Mouse (Mus musculus): ENCODE results near the gene Dnmt3a. TPM values are rescaled to one million over a fixed set of nuclear protein-coding genes. Genes with fewer than 3 reads are reported as not detected.
A peak's percentile ranks its signal among the peaks of the same experiment; 100 is the strongest.

Gene Dnmt3a
- total and polyA plus RNA-seq, 3 experiments = 15.9 to 34.4 TPM; not detected in 1

GRCm38 (mm10) chr12:3780405-3780891, 25.4 kb upstream of the Dnmt3a start:
- Histone ChIP-seq H3K79me2 (ENCODE audit: control insufficient read depth, insufficient read depth, low read length, poor library complexity) (no peaks in the 10 kb centered on the region), H3K36me3 (ENCODE audit: control insufficient read depth in 1 of 2, insufficient read depth in 2 of 2, low read length in 2 of 2) (peaks cover 0 to 7% of the 10 kb centered on the region in 2 experiments; a peak in 2 of 4 replicates), H3K4me1 (ENCODE audit: control insufficient read depth in 1 of 2, insufficient read depth in 2 of 2, low read length in 2 of 2) (peaks cover 5 to 15% of the 10 kb centered on the region in 2 experiments; a peak in 3 of 4 replicates), H3K9ac (ENCODE audit: control insufficient read depth, low read depth, low read length, poor library complexity, severe bottlenecking) (no peak overlapping the region), H3K9me3 (replicated peaks; ENCODE audit: insufficient read depth, low read length) (no peaks in the 10 kb centered on the region), H3K27ac (ENCODE audit: control insufficient read depth, low read depth, low read length) (no peak overlapping the region), H3K27me3 (ENCODE audit: control insufficient read depth in 1 of 2, insufficient read depth in 2 of 2, low read length in 2 of 2) (no peaks in the 10 kb centered on the region), H3K4me3 (ENCODE audit: control insufficient read depth in 1 of 2, insufficient read depth in 1 of 2, low read depth in 2 of 2, low read length in 2 of 2) (no peak overlapping the region)
- DNase-seq (ENCODE audit: low read depth, low spot score) = peak; percentile 39
- peak; percentile 40 for TF ChIP-seq USF1 (IDR thresholded peaks at IDR 0.05; ENCODE audit: low read depth, low read length)
- TF ChIP-seq UBTF (IDR thresholded peaks at IDR 0.05; ENCODE audit: borderline replicate concordance, insufficient read depth, low read depth, low read length) = no peak
- TF ChIP-seq MXI1 (IDR thresholded peaks at IDR 0.05; ENCODE audit: low read depth, low read length) = peak; percentile 55; the same call in 1 of the 2 replicates
- peak; percentile 46; the same call in 1 of the 2 replicates for TF ChIP-seq MAX (IDR thresholded peaks at IDR 0.05; ENCODE audit: low read length)
- no peak for TF ChIP-seq GABPA (IDR thresholded peaks at IDR 0.05; ENCODE audit: low read depth, low read length)

GRCm38 (mm10) chr12:3780931-3781471, 24.8 kb upstream of the Dnmt3a start:
- Histone ChIP-seq H3K36me3 (ENCODE audit: control insufficient read depth in 1 of 2, insufficient read depth in 2 of 2, low read length in 2 of 2) (peaks cover 0 to 1% of the 10 kb centered on the region in 2 experiments; a peak in 2 of 4 replicates), H3K9ac (ENCODE audit: control insufficient read depth, low read depth, low read length, poor library complexity, severe bottlenecking) (no peak overlapping the region; the same call in 1 of the 2 replicates), H3K27ac (ENCODE audit: control insufficient read depth, low read depth, low read length) (no peak overlapping the region), H3K79me2 (ENCODE audit: control insufficient read depth, insufficient read depth, low read length, poor library complexity) (no peaks in the 10 kb centered on the region), H3K9me3 (replicated peaks; ENCODE audit: insufficient read depth, low read length) (no peaks in the 10 kb centered on the region), H3K27me3 (ENCODE audit: control insufficient read depth in 1 of 2, insufficient read depth in 2 of 2, low read length in 2 of 2) (no peaks in the 10 kb centered on the region), H3K4me3 (ENCODE audit: control insufficient read depth in 1 of 2, insufficient read depth in 1 of 2, low read depth in 2 of 2, low read length in 2 of 2) (no peak overlapping the region), H3K4me1 (ENCODE audit: control insufficient read depth in 1 of 2, insufficient read depth in 2 of 2, low read length in 2 of 2) (peaks cover 2 to 9% of the 10 kb centered on the region in 2 experiments; a peak in 3 of 4 replicates)
- TF ChIP-seq ZKSCAN1 (IDR thresholded peaks at IDR 0.05; ENCODE audit: low read depth, low read length) (0 out of 2 replicates have a peak, but pooled peaks have one; percentile 35), ZC3H11A (IDR thresholded peaks at IDR 0.05; ENCODE audit: low read depth, low read length) (no peak)
- DNase-seq (ENCODE audit: low read depth, low spot score) = no peak

- no peaks in the 10 kb centered on the region; a peak in 1 of 4 replicates for H3K36me3 ChIP-seq (ENCODE audit: control insufficient read depth in 1 of 2, insufficient read depth in 2 of 2, low read length in 2 of 2)
- no peak overlapping the region; the same call in 1 of the 2 replicates for H3K9ac ChIP-seq (ENCODE audit: control insufficient read depth, low read depth, low read length, poor library complexity, severe bottlenecking)
- DNase-seq (ENCODE audit: low read depth, low spot score) = peak; percentile 88
- H3K4me1 ChIP-seq (ENCODE audit: control insufficient read depth in 1 of 2, insufficient read depth in 2 of 2, low read length in 2 of 2) = peaks cover 0 to 5% of the 10 kb centered on the region in 2 experiments; a peak in 2 of 4 replicates
- no peak overlapping the region for H3K4me3 ChIP-seq (ENCODE audit: control insufficient read depth in 1 of 2, insufficient read depth in 1 of 2, low read depth in 2 of 2, low read length in 2 of 2)
- no peak overlapping the region for H3K27ac ChIP-seq (ENCODE audit: control insufficient read depth, low read depth, low read length)
- H3K27me3 ChIP-seq (ENCODE audit: control insufficient read depth in 1 of 2, insufficient read depth in 2 of 2, low read length in 2 of 2) = no peaks in the 10 kb centered on the region
- no peaks in the 10 kb centered on the region for H3K79me2 ChIP-seq (ENCODE audit: control insufficient read depth, insufficient read depth, low read length, poor library complexity)
- no peaks in the 10 kb centered on the region for H3K9me3 ChIP-seq (replicated peaks; ENCODE audit: insufficient read depth, low read length)
- TF ChIP-seq EP300 (IDR thresholded peaks at IDR 0.05; ENCODE audit: low read depth in 1 of 2, low read length in 2 of 2) (no peak), ZKSCAN1 (IDR thresholded peaks at IDR 0.05; ENCODE audit: low read depth, low read length) (no peak), RCOR1 (IDR thresholded peaks at IDR 0.05; ENCODE audit: low read depth, low read length) (no peak), GATA1 (IDR thresholded peaks at IDR 0.05; ENCODE audit: low read depth, low read length) (no peak), MAZ (IDR thresholded peaks at IDR 0.05; ENCODE audit: low read depth, low read length) (0 out of 2 replicates have a peak, but pooled peaks have one; percentile 37), TAL1 (IDR thresholded peaks at IDR 0.05; ENCODE audit: low read length) (no peak), GABPA (IDR thresholded peaks at IDR 0.05; ENCODE audit: low read depth, low read length) (no peak), KAT2A (conservative IDR thresholded peaks at IDR 0.05; ENCODE audit: low read depth, low read length) (no peak), POLR2AphosphoS5 (IDR thresholded peaks at IDR 0.05; ENCODE audit: borderline replicate concordance, low read depth, low read length) (no peak), MAFK (IDR thresholded peaks at IDR 0.05; ENCODE audit: borderline replicate concordance, low read depth, low read length) (no peak), CTCF (IDR thresholded peaks at IDR 0.05 in 2 of 3, conservative IDR thresholded peaks at IDR 0.05 in 1 of 3; ENCODE audit: control insufficient read depth in 1 of 3, insufficient read depth in 1 of 3, low read depth in 2 of 3, low read length in 3 of 3, poor library complexity in 1 of 3, severe bottlenecking in 1 of 3) (peak; percentile 91 to 99 (median 92)), E2F4 (IDR thresholded peaks at IDR 0.05; ENCODE audit: borderline replicate concordance, low read depth, low read length) (no peak), NELFE (IDR thresholded peaks at IDR 0.05; ENCODE audit: low read depth, low read length) (no peak), SMC3 (IDR thresholded peaks at IDR 0.05; ENCODE audit: low read depth, low read length) (peak; percentile 75), USF2 (IDR thresholded peaks at IDR 0.05; ENCODE audit: borderline replicate concordance in 1 of 2, insufficient read depth in 1 of 2, low read depth in 1 of 2, low read length in 2 of 2) (no peak), RAD21 (IDR thresholded peaks at IDR 0.05; ENCODE audit: low read depth, low read length) (peak; percentile 36), ZNF384 (IDR thresholded peaks at IDR 0.05; ENCODE audit: low read depth, low read length) (no peak), MXI1 (IDR thresholded peaks at IDR 0.05; ENCODE audit: low read depth, low read length) (no peak), ZMIZ1 (IDR thresholded peaks at IDR 0.05; ENCODE audit: low read depth, low read length) (no peak), UBTF (IDR thresholded peaks at IDR 0.05; ENCODE audit: borderline replicate concordance, insufficient read depth, low read depth, low read length) (no peak)
These were observed 24.3 kb upstream of the Dnmt3a start for GRCm38 (mm10) chr12:3781482-3781881.

Measured in MEL (cell line).